Comparison of ENCODE assay signal across 8 mouse cellular contexts in genomic region chr15:84681455-84682193, GRCm38 (mm10). TPM values are rescaled to one million over a fixed set of nuclear protein-coding genes. Genes with fewer than 3 reads are reported as not detected.
DNase-seq lines count a peak whose midpoint lies in the region; ATAC-seq and TF ChIP-seq lines count a peak whose summit lies in the region.

No protein-coding gene starts in this region.

- H3K4me3 ChIP-seq in embryonic facial prominence, embryonic 13.5 days: peak overlapping the region; percentile 68
- peak overlapping the region; percentile 65 for H3K4me3 ChIP-seq in limb, embryonic 11.5 days (ENCODE audit: low read depth, low read length)
- H3K4me3 ChIP-seq in midbrain, postnatal 0 days (ENCODE audit: low read depth, low read length): peak overlapping the region; percentile 48

- H3K27me3 ChIP-seq in embryonic facial prominence, embryonic 13.5 days: peaks cover 10% of the 10 kb centered on the region
- H3K27me3 ChIP-seq in limb, embryonic 11.5 days (ENCODE audit: control insufficient read depth, insufficient read depth, low read length): no peaks in the 10 kb centered on the region
- peaks cover 18% of the 10 kb centered on the region for H3K27me3 ChIP-seq in midbrain, postnatal 0 days (ENCODE audit: insufficient read depth, low read length)

- DNase-seq in ovary, postnatal 36 days (ENCODE audit: low spot score): peak; percentile 55
- no peak for DNase-seq in ovary, adult 18-20 months (ENCODE audit: low spot score)
- peak; percentile 64 to 65 for DNase-seq in heart, postnatal 14 days
- DNase-seq in limb, embryonic 11.5 days (ENCODE audit: low spot score): peak; percentile 80
- peak; percentile 38 for DNase-seq in midbrain, postnatal 0 days (ENCODE audit: low spot score)
- peak; percentile 84 for DNase-seq in yolk sac, embryonic 10.5 days (ENCODE audit: low spot score)

- intact Hi-C loops in heart, postnatal 14 days (cut with DNase I): no loop called here

- peaks cover 21% of the 10 kb centered on the region for H3K4me1 ChIP-seq in embryonic facial prominence, embryonic 13.5 days
- H3K4me1 ChIP-seq in limb, embryonic 11.5 days (ENCODE audit: control insufficient read depth, insufficient read depth, low read length): peaks cover 12% of the 10 kb centered on the region; the same call in 1 of the 2 replicates
- peaks cover 7% of the 10 kb centered on the region; the same call in 1 of the 2 replicates for H3K4me1 ChIP-seq in midbrain, postnatal 0 days (ENCODE audit: insufficient read depth, low read length)

- 2% methylated on average over 31 of the region's 31 CpGs for WGBS in embryonic facial prominence, embryonic 13.5 days
- 2% methylated on average over 31 of the region's 31 CpGs for WGBS in limb, embryonic 11.5 days
- 6% methylated on average over 24 of the region's 31 CpGs for WGBS in midbrain, postnatal 0 days

- H3K27ac ChIP-seq in embryonic facial prominence, embryonic 13.5 days: peak overlapping the region; percentile 55; the same call in 1 of the 2 replicates
- H3K27ac ChIP-seq in limb, embryonic 11.5 days (replicated peaks; ENCODE audit: low read depth, low read length): no peak overlapping the region
- no peak overlapping the region for H3K27ac ChIP-seq in midbrain, postnatal 0 days (ENCODE audit: low read depth, low read length)

- H3K9ac ChIP-seq in embryonic facial prominence, embryonic 13.5 days: peak overlapping the region; percentile 76
- H3K9ac ChIP-seq in limb, embryonic 11.5 days (ENCODE audit: low read length): peak overlapping the region; percentile 56; the same call in 1 of the 2 replicates
- peak overlapping the region; percentile 50 for H3K9ac ChIP-seq in midbrain, postnatal 0 days (replicated peaks; ENCODE audit: low read length, poor library complexity, severe bottlenecking)

- H3K9me3 ChIP-seq in embryonic facial prominence, embryonic 13.5 days: no peaks in the 10 kb centered on the region
- 0 out of 2 replicates have a peak, but pooled peaks cover 2% of the 10 kb centered on the region for H3K9me3 ChIP-seq in limb, embryonic 11.5 days (ENCODE audit: control insufficient read depth, low read length)
- H3K9me3 ChIP-seq in midbrain, postnatal 0 days (ENCODE audit: low read length): no peaks in the 10 kb centered on the region

- H3K36me3 ChIP-seq in embryonic facial prominence, embryonic 13.5 days: 0 out of 2 replicates have a peak, but pooled peaks cover 1% of the 10 kb centered on the region
- no peaks in the 10 kb centered on the region for H3K36me3 ChIP-seq in limb, embryonic 11.5 days (ENCODE audit: control insufficient read depth, insufficient read depth, low read length)
- H3K36me3 ChIP-seq in midbrain, postnatal 0 days (ENCODE audit: insufficient read depth, low read length): no peaks in the 10 kb centered on the region

- peak; percentile 53; the same call in 1 of the 2 replicates for ATAC-seq in embryonic facial prominence, embryonic 13.5 days (ENCODE audit: insufficient number of reproducible peaks, insufficient read depth, low FRiP score, low TSS enrichment, low read depth)
- ATAC-seq in limb, embryonic 11.5 days (ENCODE audit: insufficient number of reproducible peaks, low FRiP score, low TSS enrichment, low read depth): peak; percentile 59
- no peak for ATAC-seq in midbrain, postnatal 0 days (ENCODE audit: low FRiP score)
- no peak for ATAC-seq in erythroid progenitor cell, adult 5-6 weeks (replicated peaks; ENCODE audit: low FRiP score, poor library complexity, severe bottlenecking)

- H3K4me2 ChIP-seq in embryonic facial prominence, embryonic 13.5 days: peak overlapping the region; percentile 96
- peak overlapping the region; percentile 95 for H3K4me2 ChIP-seq in limb, embryonic 11.5 days (ENCODE audit: low read depth, severe bottlenecking)
- H3K4me2 ChIP-seq in midbrain, postnatal 0 days (ENCODE audit: low read depth, low read length, poor library complexity, severe bottlenecking): peak overlapping the region; percentile 98

- TF ChIP-seq CTCF in midbrain, postnatal 0 days (IDR thresholded peaks at IDR 0.05): peak; percentile 26

RNA-seq across cellular contexts. Expression of gene Prr5, which starts 12.2 kb away (rescaled TPM):
- polyA plus RNA-seq in embryonic facial prominence, embryonic 13.5 days (2015; fragmentation: Nextera tagmentation; extraction: Ambion mirVana): 18.8 and 20.7 TPM in 2 replicates
- total RNA-seq in heart, postnatal 14 days (2021): 1 to 10 TPM; 5.6 to 8.3 TPM
- polyA plus RNA-seq in limb, embryonic 11.5 days (2014; fragmentation: Nextera tagmentation; extraction: Ambion mirVana): 13.2 and 14.4 TPM in 2 replicates
- 25.8 and 33.4 TPM in 2 replicates for total RNA-seq in midbrain, postnatal 0 days (2014; rRNA removed)
- polyA plus RNA-seq in midbrain, postnatal 0 days (2015; fragmentation: Nextera tagmentation; extraction: Ambion mirVana): 37.8 and 40.7 TPM in 2 replicates
- total RNA-seq in erythroid progenitor cell, adult 5-6 weeks (2015; ENCODE audit: low replicate concordance): 5.4 TPM in 1 of 2 replicates, not detected in the other
- 0.39 TPM in 1 of 2 replicates, not detected in the other for total RNA-seq in erythroid progenitor cell, adult 5-6 weeks (2017; ENCODE audit: low replicate concordance)

RNA-seq across cellular contexts. Expression of gene Arhgap8, which starts 38.2 kb away (rescaled TPM):
- polyA plus RNA-seq in embryonic facial prominence, embryonic 13.5 days (2015; fragmentation: Nextera tagmentation; extraction: Ambion mirVana): 3.9 and 6.0 TPM in 2 replicates
- total RNA-seq in heart, postnatal 14 days (2021): 1 to 10 TPM in 1 of 2 experiments, under 1 TPM in 1; 0.86 to 2.6 TPM
- polyA plus RNA-seq in limb, embryonic 11.5 days (2014; fragmentation: Nextera tagmentation; extraction: Ambion mirVana): 3.1 and 5.2 TPM in 2 replicates
- total RNA-seq in midbrain, postnatal 0 days (2014; rRNA removed): 0.44 and 0.61 TPM in 2 replicates
- 0.33 and 0.53 TPM in 2 replicates for polyA plus RNA-seq in midbrain, postnatal 0 days (2015; fragmentation: Nextera tagmentation; extraction: Ambion mirVana)
- total RNA-seq in erythroid progenitor cell, adult 5-6 weeks (2015; ENCODE audit: low replicate concordance): not detected in 2 replicates
- total RNA-seq in erythroid progenitor cell, adult 5-6 weeks (2017; ENCODE audit: low replicate concordance): not detected in 2 replicates

Comparison
In these comparisons a context has a peak if more than half of its experiments do, and no peak if none do; other contexts are left out.
1. ATAC-seq: peak in embryonic facial prominence, embryonic 13.5 days (single experiment) and limb, embryonic 11.5 days (single experiment); none in midbrain, postnatal 0 days (single experiment) and erythroid progenitor cell, adult 5-6 weeks (single experiment).
2. Peak in every context shown above with its lines, with median percentiles within 50 percentile points of each other: H3K4me2 ChIP-seq, H3K4me3 ChIP-seq and H3K9ac ChIP-seq.